Mouse (Mus musculus): Measurements from ENCODE around the gene Sh3d21.

The Sh3d21 gene

DNA sequence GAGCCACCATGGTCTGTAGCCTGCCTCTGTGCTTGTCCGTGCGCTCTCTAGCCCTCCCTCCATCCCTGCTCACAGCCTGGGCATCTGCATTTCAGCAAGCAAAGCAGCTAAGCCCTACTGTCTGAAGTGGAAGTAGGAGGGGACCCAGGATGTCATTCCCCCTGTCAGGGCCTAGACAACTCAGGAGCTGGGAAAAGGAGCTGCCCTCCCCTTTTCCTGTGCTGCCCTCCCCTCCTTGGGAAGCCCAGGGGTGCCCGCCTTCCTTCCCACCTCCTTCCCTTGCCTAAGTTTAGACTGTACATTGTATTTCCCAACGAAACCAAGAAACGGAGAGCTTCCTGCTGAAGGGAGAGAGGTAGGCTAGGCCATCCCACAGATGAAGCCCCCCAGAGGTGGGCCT is 22.3 kb downstream of the Sh3d21 start:
- peak; percentile 7 for DNase-seq

DNA sequence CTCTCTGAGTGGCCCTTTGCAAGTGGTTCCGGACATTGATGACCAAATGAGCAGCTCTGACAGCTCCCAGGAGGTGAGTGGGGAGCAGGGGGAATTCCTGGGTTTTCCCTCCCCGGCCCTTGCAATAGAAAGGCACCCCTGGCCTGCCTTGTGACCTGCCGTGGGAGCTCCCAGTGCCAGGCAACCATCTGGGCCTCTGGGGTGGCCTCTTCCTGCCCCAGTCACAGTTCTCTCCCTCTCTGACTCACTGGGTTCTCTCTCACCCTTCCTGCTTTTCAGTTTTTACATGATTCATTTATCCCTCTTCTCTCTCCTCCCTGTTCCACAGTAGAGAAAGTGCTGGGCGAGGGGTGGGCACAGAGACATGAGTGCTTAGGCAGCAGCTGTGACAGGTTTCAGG is 25.5 kb downstream of the Sh3d21 start:
- no peak for DNase-seq

DNA sequence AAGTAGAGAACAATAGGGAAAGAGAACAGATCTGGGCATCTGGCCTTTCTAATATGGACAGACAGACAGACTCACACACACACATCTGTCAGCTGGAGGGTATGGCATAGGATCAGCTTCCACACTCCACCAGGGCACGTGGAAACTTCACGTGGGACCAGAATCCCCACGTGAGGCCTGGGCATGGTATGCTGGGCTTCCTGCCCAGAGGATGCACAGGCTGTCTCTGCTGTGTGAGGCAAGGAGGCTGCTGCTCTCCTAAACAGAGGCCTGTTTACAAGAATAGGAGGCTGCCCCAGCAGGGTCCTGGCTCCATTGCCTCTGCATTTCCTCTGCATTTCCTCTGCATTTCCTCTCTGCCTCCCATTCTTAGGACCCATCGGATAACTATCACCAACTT is 28.7 kb downstream of the Sh3d21 start:
- no peak for DNase-seq

DNA sequence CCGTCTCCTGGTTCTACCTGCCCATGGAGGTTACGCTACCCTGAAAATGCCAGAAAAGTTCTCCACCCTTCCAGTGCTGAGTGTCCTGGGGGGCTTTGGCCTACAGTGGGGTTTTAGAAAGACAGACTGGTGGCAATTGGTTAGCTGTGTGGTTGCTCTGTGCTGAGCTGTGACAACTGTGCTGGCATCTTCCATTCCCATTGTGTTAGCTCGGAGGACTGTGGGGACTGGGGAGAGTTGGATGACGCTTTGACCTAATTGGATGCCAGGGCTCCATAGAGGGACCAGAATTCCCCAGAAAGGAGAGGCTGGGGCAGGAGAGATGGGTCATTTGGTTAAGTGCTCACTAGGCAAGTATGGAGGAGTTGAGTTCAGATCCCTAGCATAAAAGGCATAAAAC is 29.1 kb downstream of the Sh3d21 start:
- DNase-seq: no peak

DNA sequence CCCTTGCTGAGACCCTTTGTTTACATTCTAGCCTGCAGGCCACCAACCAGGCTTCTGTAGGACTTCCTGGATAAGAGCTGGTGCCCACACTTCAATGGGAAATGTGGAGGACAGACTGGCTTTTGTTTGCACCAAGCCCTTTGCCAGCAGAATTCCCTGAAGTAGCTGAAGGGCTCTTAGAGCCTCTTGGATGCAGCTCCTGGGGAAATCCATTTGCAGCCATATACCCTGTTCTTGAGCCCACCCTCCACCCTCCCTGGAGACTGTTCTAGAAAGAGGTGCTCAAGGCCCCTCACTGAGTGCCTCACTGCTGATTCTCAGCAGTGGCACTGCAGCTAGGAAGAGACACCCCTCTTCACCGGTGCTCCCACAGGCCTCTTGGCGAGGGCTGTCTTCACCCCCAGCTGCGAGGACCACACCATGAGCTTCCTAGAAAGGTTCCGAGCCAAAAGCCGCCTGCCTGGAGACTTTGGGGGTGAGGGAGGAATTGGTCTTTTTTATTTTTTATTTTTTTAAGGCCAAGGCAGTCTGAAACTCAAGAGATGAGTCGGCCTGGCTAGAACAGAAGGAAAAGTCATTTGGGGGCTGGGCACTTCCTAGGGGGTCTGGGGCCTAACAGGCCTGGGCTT is 30.5 kb downstream of the Sh3d21 start:
- no peak for DNase-seq

DNA sequence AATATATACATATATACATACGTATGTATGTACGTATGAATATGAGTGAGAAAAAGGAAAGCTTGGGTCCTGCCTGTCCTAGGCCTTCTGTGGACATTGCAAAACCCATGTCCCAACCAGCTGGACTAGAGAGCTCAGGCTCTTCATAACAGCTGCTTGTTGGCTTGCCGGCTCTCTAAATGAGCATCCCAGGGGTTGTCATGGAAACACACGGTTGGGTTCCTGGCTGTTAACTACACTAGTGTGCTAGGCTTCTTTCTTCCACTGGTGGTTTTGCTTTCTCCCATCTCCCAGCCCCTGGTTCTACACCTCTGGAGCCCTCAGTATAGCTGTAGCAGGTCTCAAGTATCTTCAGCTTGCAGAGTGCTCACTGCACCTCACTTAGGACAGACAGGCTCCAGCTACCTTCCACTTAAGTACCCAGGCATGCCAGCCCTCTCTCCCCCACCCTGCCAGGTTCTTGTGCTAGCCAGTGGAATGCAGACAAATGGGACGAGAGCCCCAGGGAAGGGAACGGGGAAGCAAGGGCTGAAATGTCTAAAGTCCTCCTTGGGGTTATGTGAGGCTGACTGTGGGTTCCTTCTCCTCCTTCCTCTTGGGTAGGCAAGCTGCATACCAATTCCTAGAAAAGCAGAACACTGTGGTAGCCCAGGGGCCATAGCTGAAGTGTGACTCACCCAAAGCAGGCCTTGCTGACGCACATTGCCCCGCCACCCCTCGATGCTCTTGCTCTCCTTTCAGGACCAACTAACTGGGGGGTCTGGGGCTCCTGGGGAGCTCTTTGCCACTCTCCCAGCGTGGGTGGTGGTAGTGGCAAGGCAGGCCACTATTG is 31.8 kb downstream of the Sh3d21 start:
- no peak for DNase-seq

DNA sequence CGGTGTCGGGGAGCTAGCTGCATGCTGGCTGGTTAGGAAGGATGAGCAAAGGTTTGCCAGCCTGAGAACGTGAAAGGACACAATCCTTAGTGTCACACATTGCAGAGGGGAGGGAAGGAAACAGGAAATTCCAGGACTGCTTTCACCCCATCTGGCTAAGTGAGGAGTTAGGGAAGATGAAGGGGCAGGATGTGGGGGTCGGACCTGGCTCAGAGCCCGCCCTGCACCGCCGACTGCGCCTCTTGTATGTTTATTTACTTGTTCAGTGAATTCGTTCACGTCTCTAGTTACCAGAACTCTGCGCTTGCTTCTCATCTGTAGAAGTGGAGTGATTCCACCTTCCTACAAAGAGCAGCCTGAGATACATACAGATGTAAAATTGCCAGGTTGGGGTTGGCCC is 32.8 kb downstream of the Sh3d21 start:
- peak; percentile 36 for DNase-seq

DNA sequence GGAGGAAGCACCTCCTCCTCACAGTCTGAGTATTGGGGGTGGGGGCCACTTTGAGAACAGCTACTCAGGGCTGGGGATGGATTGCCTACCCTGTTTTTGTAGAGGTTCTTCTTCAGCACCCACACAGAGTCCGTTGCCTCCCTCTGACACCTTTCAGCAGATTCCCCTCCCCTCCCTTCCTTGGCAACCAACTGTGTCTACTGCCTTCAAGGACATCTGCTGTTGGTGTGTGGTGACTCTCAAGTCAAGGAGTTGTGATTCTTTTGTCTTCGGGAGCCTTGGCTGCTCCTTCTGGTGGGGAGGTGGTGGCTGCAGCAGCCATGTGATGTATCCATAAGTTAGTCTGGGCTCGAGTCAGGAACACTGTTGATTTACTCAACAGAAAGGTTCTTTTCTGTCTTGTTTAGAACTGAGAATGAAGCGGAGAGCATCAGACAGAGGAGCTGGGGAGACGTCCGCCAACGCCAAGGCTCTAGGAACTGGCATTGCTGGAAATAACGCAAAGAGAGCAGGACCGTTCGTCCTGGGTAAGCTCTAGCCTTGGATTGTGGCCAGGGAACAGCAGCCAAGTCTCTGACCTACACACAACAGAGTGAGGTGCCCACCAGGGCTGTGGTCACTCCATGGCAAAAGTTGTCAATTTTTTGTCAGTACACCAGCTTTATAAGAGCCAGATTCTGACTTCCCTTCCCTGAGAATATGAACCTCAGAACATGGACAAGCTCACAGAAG is 39.8 kb downstream of the Sh3d21 start:
- no peak for DNase-seq

DNA sequence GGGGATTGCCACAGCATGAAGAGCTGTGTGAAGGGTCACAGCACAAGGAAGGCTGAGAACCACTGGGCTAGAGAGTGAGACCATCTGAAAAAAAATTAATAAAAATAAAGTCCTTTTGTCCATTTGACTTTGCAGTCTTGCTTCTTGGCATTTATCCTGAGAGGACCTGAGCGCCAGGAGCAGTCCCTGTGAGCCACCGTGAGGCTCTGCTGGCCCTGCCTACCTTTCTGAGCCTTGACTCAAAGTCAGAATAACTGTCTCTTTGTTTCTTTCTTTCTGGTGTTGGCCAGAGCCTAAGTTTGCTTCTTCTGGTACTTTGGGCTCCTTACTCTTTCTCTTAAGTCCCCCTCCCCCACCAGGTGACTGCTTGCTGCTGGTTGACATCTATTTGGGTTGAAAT is 42.8 kb downstream of the Sh3d21 start:
- no peak for DNase-seq

DNA sequence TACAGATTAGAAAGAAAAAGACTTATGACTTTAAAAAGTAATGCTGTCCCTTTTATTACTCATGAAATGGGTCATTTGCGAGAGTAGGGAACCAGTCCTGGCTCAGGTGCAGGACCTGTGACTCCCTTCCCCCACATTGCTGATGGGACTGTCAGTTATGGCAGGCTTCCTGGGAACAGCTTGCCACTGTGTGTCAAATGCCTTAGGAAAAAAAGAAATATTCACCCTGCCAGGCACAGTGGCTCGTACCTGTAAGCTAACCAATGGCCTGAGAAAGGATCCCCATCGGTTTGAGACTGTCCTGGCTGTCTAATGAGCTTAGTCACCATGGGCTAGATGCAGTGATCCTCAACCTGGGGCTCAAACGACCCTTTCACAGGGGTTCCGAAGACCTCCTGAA is 43.2 kb downstream of the Sh3d21 start:
- no peak for DNase-seq

DNA sequence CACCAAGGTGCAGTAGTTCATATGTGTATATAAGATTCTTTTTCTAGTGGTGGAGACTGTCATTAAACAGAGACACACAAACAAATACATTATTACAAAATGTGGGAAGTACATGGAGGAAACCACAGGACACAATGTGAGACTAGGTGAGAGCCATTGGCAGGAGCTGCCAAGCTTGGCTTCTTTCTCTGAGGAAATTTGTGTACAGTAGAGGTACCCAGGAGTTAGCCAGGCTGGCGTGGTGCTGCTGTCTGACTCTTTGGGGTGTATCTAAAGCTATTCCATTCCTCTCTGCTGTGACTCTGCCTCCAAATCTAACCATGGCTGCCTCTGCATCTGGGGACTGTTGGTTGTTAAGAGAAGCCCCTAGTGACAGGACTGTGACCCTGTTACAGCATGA is 44.2 kb downstream of the Sh3d21 start:
- no peak for DNase-seq

DNA sequence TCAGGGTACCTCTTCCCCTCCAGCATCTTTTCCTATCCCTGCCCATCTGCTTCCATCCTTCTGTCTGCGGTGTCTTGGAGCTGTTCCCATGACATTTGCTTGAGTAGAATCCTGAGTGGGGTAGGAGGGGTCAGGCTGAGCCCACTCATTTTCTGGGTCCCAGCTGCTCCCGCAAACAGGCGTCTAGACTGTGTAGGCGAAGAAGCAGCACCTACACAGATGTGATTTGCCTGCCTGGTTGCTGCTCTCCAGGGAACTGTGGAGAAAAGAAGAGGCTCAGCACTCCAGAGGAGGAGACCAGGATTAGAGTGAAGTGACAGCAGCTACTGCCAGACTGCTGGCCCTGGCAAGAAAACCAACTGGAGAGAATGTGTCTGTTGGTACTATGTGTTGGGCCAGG is 44.6 kb downstream of the Sh3d21 start:
- peak; percentile 1 for DNase-seq

DNA sequence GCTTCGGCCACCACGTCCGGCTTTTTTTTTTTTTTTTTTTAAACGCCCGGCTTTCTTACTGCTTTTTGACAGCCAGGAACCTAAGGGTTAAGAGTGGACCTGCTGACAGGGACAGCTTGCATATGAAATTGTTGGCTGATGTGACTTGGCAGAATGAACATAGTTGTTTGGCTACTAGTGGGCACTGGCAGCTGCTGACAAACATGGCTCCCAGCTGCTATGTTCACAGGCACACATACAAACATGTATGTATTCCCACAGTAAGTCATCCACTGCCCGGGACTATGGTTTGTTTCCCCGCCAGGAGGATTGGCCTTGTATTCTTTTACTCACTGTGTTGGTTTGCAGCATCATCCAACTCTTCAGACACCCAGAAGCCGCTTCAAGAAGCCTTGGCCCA is 46.2 kb downstream of the Sh3d21 start:
- DNase-seq: no peak

DNA sequence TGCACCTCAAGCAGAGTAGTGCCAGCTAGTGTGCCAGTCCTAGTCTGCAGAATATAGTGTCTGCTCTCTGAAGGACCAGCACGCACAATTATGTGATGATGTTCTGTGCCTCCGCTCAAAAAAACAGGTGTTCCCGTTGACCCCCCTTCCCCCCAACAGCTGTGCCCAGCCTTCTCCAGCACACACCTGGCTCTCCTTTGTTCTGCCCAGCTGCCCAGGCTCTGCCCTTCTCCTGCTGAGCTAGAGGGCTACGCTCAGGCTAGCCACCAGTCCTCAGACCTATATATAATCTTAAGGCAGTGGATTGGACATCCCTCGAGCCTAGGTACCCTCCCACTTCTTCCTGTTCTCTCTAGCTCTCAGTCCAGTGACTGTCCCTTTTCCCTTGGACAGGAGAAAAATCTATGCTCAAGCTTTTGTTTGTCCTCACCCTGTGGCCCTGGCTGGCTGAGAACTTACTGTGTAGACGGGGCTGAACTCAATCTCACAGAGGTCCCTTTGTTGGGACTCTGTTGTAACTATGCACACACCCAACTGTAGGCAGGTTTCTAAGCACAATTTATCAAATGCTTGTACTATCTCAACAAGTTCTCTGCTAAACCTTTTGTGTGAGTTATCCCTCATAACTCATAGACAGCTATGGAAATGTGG is 47.3 kb downstream of the Sh3d21 start:
- no peak for DNase-seq

DNA sequence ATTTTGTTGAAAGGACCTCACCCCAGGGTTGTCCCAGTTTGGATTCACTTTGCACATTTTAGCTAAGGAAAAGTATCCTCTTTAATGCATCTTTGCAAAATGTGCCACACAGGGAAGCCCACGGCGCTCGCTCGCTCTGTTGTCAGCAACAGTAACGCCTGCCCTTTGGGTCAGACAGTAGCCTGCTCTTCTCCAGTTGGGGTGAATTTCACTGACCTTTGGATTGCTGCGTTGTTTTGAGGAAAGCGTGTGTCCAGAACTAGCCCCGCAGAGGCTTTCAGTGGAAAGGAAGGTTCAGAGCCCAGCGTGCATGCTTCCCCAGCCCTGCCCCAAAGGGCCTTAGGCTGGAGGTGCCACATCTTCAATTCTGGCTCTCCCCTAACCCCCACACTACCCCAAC is 47.9 kb downstream of the Sh3d21 start:
- DNase-seq: no peak

DNA sequence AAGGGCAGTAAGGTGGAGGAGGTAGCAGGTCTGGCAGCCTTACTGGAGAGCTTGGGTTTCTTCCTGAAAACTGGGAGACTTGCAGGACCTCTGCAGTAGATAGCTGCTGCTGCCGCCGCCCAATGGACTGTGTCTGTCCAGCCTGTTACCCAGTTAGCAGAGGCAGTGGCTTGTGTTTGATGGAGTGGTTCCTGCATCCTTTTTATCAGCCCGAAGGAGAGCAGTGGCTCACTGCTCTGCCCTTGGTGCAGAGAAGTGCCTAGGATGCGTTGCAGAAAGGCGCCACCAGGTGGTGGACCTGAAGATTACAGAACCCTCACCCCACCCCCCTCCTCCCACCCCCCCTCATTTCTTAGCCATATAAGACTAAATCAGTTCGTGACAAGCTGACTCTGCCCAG is 49.3 kb downstream of the Sh3d21 start:
- peak; percentile 65 for DNase-seq

DNA sequence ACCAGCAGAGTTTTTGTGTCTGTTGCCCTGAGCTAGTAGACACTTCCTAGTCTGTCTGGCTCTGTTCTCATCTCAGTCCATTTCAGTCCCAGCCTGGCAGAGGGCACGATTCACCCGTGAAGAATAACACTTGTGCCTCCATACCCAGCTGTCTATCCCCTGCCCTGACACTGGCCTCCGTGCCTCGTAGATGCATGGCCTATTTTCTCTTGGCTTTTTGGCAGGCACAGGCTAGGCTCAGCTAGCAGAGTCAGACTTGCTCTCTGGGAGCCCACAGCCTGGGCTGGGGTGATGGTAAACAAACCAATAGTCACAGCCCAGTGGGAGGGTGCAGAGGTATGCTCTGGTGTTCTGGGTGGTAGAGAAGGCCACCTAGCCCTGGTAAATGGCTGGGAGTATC is 50.0 kb downstream of the Sh3d21 start:
- no peak for DNase-seq

DNA sequence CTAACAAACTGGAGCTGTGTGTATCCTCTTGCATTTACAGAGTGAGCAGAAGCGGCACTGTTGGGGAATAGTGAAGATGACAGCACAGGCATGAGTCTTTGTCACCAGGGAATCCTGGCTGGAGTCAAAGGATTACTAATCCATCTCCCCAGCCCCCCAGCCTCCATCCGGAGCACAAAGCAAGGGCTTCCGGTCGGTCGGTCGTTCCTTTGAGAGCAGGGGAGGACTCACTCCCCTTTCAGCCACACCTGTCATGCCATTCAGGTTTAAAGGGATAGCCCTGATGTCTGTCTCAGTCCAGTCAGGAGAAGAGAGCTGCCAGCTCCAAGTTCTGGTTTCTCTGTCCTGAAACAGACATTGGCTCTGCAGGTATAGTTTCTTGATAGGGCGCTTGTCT is 52.1 kb downstream of the Sh3d21 start:
- no peak for DNase-seq

DNA sequence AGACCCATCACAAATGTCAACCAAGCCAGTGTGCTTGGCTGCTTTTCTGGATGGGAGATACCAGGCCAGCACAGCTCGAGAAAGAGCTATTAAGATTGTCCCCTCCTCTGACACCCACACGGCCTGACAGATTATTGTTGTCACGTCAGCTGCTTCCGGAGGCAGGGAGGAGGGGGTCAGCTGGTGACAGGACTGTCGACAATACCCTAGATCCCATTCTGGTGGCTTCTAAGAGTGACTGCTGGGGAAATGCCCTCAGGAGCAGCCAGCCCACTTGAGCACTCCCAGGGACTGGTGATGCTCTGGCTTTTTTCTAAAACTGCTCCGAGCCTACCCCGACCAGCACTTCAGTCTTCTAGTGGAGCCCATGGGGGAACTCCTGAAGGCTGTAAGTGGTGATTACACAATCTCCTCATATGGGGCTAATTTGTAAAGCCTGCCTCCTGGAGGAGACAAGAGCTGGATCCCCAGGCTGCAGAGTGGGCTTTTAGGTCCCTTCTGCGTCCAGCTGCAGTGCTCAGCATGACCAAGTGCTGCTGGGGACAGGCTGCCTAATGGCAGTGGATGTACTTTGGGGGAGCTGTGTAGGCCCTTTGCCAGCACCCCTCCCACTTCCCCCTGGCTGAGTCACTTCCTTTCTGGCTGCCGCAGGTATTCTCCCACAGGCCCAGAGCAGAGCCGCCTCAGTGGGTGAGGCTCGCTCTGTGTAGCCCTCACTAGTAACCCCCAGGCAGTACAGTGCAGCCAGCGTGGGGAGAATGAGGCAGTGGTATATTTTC is 52.7 kb downstream of the Sh3d21 start:
- DNase-seq: peak; percentile 53

DNA sequence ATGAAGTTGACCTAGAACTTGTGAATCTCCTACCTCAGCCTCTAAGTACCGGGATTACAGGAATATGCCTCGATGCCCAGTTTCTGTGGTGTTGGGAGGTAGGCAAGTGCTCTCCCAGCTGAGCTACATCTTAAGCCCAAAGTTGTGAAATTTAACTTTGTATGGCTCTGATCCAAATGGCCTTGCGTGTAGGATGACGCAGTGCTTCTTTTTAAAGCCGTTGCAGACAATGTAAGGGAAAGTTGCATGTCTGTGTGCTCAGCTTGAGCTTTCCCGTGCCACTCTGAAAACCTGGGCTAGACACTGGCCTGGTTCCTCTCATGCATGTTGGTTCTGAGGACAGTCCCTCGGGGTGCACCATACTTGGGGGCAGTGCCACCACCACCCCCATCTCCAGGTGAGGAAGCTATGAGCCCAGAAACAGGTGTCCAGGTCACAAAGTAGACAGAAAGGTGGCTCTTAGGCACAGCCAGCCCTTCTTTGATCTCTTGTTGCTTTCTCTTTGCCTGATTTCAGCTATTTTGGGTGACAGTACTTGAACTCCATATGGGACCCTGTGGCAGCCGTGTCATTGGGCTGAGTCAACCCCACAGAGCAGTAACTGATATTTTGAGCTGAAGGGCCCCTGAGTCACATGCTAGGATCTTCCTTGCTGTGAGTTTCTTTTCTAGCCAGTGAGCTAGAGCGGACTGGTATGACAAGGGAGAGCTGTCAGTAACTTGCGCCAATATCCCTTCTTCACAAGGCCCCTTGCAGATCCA is 53.5 kb downstream of the Sh3d21 start:
- DNase-seq: no peak

DNA sequence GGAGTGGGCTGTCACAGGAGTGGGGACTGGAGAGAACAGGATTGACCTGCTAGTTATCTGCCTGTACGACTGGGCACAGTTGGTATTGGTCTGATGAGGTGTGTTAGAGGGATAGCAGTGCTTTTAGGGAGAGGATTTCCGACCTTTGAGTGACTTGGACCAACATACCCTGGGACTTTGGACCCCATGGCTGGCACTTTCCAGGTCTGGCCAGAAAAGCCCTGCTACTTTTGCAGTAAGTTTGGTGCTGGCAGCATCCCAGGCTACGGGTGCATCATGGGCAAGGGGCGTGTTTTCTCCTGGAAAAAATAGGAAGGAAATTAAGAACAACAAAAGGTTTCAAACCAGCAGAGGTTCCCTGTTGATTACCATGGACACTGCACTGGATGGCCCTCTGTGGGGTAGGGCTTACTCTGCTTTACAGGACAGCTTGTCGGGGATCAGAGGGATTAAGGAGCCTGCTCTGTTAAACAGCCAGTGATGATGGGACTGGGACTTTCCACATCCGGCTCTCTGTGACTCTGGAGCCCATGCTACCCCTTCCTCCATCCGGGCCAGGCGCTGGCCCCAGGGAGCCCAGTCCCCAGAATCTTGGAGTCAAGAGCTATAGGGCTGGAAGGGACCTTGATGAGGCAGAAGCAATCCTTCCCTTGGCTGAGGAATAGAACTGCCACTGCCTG is 55.1 kb downstream of the Sh3d21 start:
- no peak for DNase-seq

All from liver (tissue).